Mouse (Mus musculus) ovary, postnatal 14 days (tissue): ENCODE measurements around the gene Ucn.

Source experiments
- DNase-seq: peaks from one replicate; pipeline ENCODE4 v3.0.0; 2022; ENCODE audit warnings: low spot score

Ucn gene

DNA sequence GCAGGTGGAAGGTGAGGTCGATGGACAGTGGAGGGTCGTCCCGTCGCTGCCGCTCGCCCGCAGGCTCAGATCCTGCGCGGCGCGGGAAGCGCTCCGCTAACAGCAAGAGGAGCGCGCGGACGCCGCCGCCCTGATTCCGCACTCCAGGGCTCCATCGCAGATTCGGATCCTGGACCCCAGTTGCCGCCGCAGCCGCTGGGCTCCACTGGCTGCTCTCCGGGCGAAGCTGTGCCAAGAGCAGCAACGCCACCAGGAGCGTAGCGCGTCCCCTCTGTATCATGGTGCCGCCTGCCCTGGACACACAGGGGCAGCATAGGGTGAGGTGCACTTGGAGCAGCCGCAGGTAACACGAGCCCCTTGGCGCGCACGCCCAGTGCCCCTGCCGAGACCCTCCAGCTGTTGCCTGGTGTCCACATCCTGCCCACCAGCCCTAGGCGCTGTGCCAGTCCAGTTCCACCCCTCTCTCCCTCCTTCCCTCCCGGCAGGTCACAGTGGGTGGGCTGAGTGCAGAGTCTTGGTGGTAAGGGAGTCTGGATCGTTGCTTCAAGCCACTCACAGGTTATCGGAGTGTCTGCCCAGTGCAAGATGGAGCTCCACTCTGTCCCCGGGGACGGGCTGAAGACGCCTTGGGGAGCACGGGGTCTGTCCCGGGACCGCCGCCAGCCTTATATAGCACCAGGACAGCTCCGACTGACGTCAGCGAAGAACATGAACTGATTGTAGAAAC is at the start of gene Ucn:
Gene Ucn (minus strand): TSS at position 589 of the 727 bp plus-strand sequence.
- no peak for DNase-seq

DNA sequence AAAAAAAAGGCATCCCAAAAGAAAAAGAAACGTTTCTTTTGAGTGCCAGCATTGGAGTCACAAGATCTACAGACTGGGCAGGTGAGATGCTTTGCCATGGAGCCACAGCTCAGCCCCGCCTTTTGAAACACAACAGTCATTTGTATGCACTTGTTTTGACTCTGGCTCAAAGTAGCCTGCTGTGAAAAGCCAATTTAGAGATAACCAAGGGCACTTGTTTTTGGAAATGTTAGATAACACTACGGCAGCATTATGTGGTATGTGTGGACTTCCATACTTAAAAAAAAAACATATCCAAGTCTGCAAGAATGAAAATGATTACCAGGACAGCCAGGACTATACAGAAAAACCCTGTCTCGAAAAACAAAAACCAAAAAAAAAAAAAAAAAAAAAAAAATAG is 45.0 kb upstream of the Ucn start:
- DNase-seq, result no peak

DNA sequence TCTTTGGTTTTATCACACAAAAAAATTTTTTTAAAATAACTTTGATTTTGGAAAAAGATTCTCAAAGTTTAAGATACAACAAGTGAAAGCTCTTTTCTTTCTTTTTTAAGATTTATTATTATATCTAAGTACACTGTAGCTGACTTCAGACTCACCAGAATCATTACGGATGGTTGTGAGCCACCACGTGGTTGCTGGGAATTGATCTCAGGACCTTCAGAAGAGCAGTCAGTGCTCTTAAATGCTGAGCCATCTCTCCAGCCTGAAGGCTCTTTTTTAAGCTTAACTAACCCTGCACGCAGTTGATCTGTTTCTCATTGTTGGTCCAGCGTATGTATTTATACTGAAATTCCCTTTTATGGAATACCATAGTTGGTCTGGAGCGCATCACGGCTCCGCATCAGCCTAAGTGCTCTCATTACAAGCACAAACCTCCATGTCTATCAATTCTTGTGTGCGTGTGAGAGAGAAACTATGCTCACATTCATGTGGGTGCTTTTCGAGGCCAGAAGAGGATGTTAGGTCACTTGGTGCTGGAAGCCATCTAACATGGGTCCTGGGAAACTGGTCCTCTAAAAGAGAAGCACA is 42.6 kb upstream of the Ucn start:
- DNase-seq, result no peak

DNA sequence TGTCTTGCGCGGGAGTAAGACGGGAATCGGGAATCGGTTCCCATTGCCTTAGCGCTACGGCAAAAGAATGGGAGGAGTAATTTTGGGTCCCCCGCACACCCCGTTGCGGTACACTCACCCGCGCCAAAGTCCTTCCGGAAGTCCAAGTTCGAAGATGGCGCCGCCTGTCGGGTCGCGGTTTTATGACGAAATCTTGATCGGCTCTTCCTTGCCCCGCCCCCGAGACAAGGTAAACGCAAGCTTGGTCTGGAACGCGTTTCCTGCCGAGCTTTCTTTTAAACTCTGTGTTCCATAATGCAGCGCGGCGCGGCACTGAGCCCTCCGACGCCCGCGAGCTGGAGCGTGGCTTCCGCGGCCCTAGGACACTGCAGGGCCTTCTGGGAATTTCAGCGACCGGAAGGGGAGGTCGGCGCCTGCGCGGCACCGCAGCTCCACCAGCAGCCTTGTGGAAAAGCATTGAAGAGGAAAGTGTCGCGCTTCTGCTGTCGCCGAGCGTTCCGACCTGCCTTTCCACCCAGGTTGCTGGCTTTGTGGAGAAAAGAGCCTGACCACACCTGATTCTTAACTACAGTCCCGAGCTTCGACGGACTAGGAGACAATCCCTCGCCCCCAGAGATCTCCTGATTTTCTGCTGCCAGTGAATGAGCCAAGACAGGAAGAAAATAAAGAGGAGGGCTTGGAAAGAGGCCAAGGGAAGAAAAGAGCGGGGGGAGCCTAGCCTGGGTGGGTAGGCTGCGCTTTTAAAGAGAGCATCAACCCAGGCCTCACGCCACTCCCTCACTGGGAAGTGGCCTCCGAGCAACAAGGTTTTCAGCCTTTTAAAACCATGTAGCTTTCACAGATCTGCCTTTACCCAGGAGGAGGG is 41.4 kb upstream of the Ucn start, which contains the start of the genes Gm29609 and Gtf3c2:
Gene Gm29609 (minus strand): TSS at position 146 of the 865 bp plus-strand sequence.
Gene Gtf3c2 (minus strand): TSS at position 379 of the 865 bp plus-strand sequence.
- DNase-seq, result peak; percentile 93

DNA sequence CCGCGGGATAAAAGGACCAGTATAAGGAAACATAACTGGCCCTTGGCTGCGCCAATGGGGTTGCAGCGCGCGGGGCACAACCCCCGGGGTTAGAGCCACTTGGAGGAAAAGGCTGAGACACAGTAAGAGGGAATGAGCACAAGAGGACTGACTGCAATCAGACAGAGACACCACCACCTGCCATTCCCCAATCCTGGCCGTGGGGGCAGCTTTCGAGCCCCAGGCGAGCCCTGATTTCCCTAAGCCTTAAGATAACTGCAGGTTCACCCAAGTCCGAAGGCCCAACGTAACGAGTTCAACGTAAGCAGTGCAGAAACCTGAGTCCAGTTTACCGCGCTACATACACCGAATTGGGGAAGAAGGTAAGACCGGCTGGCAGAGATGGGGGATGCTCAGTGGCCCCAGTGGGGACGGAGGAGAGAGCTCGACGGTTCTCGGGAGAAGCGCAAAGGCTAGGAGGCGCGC is 40.7 kb upstream of the Ucn start:
- no peak for DNase-seq

DNA sequence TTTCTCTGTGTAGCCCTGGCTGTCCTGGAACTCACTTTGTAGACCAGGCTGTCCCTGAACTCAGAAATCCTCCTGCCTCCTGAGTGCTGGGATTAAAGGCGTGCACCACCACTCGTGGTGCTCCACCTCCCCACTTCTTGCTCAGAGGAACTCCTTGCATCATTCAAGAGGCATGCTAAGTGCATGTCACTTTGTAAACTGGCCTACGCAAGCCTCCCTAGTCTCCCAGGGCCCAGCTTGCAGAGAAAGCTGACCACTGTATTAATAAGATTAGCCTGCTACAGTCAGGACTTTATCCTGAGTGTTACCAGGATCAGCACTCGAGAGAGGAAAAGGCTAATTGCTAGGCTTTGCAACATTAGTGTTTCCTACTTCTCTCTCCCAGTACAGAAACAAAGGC is 30.0 kb upstream of the Ucn start:
- no peak for DNase-seq

DNA sequence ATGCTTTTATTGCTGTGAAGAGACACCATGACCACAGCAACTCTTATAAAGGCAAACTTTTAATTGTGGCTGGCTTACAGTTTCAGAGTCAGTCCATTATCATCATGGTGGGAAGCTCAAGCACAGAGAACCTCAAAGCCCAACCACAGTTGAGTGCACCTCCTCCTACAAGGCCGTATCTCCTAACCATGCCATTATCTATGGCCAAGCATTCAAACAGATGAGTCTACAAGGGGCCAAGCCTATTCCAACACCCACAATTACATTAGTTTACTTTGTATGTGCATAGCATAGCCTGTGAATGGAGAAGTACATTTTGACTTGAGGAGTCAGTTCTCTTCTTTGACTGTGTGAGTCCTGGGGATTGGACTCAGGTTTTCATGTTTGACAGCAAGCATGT is 26.2 kb upstream of the Ucn start:
- no peak for DNase-seq

DNA sequence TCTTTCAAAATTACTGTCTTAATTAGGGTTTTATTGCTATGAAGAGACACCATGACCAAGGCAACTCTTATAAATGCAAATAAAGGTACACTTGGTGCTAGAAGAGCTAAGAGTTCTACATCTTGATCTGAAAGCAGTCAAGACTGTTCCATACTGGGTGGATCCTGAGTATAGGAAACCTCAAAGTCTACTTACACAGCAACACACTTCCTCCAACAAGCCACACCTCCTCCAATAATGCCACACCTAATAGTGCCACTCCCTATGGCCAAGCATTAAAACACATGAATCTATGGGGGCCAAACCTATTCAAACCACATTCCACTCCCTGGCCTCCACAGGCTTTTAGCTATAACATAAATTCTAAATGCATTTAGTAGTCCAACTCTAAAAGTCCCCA is 23.8 kb upstream of the Ucn start:
- no peak for DNase-seq

DNA sequence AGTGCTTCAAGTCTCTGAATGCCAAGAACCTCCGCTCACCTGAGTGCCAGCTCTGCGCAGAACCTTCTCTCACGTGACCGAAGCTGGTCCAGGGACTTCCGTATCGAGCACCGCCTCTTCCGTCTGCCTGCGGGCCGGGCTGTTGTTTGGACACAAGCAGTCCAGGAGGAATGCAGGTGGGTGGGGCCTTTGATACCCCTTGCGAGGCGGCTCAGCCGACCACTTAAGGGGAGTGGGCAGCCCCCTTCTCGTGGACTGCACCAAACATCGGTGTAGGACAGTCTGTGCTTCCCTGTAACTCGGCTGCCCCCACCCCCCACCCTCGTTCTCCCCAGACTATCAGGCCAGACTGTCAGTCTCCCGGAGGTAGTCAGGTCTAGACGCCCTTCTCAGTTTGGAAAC is 15.5 kb upstream of the Ucn start, which contains the start of gene Mpv17:
Gene Mpv17 (minus strand): TSS at position 100 of the 402 bp plus-strand sequence.
- peak; percentile 72 for DNase-seq

DNA sequence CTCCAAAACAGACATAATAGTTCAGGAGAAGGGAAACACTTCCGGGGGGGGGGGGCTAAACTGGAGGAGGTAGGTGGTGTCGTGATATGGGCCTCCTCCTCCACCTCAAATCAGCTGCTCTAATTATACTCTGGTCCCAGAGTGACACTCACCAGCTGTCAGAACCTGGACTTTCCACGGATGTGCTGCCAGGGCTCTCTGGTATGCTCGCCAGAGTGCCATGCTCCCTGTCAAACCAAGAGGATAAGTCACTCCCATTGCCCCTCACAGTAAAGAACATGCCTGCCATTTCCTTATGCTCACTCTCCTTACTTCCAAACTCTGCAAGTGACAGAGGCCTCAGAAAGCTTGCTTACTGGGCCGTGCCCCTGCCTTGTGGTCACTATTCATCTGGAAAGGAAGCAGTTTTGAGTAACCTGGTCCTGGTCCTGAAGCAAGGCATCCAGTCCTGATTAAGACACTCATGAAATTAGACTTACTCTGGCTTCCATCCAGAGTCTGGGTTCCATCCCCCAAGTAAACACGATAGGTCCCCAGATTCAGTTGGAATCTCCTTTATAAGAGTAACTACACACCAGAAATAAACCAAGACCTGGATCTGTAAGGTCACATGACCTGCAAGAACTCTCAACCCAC is 15.0 kb upstream of the Ucn start:
- no peak for DNase-seq

DNA sequence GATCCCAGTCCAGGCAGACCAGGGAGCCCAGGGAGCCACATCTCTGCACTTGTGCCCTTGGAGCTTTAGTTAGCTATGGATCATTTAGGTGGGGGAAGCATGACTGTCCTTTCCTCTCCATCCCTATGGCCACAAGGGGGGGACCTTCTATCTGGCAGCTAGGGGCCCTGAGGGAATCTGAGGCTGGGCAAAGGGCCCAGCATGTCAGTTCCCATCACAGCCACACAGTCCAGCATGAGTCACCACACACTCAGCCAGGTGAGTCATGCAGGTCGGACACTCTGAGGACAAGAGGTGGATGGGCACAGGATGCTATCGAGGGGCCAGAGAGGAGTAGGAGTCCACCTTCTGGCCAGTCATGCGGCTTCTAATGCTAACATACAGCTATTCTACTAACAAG is 13.1 kb upstream of the Ucn start:
- DNase-seq, result no peak

DNA sequence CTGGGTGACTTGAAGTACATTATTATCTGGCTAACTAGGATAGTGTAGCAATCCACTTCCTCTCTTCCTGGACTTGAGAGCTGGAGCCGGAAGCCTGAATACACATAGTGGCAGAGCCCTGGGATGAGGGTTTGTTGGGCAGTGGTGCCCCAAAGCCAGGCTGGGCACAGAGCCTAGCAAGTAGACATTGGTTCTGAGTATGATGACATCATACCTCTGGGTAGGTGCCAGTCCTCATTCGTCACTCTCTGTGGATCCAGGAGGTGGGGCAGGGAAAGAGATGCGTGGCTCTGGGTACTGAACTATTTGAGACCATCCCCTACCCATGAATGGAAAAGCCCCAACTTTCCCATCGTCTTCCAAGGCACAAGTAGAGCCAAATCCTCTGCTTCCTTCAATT is 11.2 kb upstream of the Ucn start:
- DNase-seq, result no peak

DNA sequence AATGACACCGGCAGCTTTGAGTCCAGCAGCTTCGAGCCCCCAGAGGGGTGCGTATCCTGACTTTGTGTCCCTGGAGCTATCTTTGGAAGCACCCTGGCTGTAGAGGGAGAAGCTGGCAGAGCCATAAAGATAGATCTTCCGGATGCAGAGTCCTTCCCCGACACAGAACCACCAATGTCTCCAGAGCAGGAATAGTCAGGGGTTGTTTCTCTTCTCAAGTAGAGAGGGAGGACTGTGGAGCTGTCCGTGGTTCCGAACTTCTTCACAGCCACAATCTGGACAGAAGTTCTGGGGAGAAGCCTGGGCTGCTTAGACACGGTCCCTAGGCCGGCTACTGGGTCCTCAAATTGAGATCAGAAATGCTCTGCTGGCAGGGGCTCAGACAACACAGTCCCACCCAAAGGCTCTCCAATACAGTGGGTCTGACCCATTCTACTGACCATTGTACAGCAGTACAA is 368 bp upstream of the Ucn start:
- peak; percentile 18 for DNase-seq

DNA sequence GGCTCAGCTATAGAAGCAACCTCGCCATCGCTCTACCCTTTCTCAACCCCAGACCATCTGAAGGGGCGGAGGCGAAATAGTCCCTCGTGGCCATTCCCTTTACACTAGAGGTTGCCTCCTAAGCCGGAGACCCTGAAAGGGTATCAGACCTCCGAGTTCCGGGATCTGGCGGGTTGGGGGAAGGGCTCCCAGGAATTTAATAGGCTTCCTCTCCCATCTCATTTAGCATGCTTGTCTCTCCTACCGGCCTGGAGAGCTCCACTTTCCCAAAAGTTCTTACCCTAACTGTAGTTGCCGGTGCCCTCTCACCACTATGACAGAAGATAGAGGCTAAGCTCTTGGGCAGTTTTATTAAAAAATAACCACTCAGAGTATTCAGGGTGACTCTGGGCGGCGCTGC is 971 bp downstream of the Ucn start:
- no peak for DNase-seq

DNA sequence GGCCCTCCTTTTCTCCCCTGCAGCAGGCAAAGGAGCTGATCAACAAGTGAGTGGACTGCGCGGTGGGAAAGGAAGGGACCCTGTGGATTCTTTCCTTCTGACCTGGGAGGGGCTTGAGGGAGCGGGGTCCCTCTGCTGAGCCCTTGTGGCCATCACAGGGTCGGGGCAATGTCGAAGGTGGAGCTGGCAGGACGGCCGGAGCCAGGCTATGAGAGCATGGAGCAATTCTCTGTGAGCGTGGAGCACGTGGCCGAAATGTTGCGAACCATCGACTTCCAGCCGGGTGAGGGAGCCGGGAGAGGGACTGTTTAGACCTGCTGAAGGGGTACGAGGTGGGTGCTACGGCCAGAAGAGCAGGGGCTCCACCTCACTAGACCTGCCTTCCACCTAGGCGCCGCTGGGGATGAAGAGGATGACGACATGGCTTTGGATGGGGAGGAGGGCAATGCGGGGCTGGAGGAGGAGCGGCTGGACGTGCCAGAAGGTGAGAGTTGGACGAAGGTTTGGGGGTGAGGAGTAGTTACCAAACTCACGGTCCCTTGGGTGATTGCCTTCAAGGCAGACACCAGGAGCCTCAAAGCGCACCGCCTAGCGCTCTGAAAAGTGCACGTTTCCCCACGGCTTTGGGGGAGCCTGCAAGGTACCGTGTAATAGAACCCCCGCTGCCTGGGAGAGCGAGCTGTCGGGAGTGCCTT is 1.8 kb downstream of the Ucn start:
- no peak for DNase-seq

DNA sequence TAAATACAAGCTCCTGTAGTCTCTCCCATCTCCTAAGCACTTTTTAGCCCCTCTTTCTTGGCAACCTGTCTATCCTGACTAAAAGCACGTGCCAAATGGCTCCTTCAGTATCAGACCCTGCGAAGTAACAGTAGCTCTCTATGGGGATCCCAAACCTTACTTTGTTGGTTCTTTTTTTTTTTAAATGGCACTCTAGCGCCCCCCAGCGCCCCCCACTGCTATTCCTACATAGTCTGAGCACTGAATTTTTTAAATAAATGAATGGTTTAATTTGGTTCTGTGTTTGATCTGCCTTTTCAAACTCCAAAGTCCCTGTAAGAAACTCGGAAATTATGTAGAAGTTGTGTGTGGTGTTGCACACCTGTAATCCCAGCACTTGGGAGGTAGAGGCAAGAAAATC is 12.6 kb downstream of the Ucn start:
- no peak for DNase-seq

DNA sequence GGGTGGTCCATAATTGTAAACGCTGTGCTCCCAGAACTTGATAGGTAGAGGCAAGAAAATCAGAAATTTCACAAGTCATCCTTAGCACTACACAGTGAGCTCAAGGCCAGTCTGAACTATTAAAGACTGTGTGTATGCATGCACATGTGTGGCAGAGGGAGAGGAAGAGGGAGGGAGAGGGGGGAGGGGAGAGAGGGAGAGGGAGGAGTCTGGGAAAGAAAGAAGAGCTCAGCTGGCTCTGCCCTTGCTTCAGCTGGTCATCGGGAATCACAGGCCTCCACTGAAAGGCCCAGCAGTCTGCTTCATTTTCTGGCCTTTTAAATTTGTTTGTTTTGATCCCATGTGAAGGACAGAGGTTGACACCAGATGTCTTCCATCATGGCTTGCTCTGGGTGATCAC is 15.1 kb downstream of the Ucn start:
- DNase-seq, result no peak

DNA sequence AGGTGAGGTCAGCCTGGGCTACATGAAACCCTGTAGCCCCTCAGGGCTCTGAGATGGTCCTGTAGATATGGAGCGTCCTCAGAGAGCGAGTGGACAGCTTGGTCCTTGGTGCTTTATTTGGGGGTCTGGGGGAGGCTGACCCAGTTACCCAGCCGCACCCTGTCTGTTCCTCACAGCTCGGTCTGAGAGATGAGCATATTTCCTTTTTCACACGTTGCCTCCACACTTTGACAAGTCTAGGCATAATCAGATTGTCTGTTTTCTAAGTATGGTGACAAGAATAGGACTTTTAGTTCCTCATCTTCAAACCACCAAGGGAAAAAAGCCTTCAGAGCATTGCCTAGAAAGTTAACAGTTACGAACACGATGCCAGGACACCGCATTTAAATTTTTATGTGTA is 17.5 kb downstream of the Ucn start:
- no peak for DNase-seq

DNA sequence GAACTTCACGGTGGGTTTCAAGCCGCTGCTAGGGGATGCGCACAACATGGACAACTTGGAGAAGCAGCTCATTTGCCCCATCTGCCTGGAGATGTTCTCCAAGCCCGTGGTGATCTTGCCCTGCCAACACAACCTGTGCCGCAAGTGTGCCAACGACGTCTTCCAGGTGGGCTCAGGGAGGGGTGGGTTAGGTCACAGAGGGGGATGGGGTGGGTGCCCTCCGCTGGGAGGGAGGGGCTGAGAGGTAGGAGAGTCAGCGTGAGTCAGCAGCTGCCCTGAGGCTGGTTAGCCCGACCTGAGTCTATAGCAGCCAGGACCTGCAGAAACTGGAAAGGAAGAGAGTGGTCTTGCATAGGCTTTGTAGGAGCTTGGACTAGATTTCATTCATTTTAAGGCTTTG is 21.7 kb downstream of the Ucn start:
- DNase-seq, result no peak

DNA sequence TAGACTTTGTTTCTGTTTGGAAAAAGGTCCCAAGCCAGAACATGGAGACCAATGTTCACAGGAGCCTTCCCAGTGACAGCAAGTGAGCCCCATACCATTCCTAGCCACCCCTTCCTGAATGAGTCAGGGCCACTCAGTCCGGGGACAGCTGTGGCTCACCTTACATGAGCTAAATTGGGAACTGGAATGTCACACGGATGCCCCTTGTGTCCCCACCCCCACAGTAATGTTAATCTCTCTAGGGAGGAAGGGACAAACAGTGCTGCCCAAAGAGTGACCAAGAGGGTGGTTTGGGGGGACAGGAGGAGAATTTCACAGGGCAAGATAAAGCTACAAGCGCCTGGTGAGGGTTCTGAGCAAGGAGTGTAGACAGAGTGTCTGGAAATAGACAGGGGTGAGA is 22.3 kb downstream of the Ucn start, which contains the start of gene Trim54:
Gene Trim54 (plus strand): TSS at position 359 of the 400 bp plus-strand sequence.
- no peak for DNase-seq

DNA sequence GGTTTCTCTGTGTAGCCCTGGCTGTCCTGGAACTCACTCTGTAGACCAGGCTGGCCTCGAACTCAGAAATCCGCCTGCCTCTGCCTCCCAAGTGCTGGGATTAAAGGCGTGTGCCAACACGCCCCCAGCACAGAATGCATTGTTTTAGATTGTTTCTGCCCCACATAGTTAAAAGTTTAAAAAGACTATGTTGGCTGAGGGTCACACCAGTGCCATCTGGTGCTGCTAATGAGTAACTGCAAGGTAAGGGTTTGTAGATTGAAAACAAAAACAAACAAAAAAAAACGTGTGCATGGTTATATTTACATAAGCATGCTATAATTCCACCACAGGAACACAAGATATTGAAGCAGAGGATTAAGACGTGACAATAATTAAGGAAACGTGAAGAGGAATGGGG is 27.8 kb downstream of the Ucn start:
- DNase-seq, result no peak
